Mouse (Mus musculus): ENCODE data around the gene Frmpd3. TPM values are rescaled to one million over a fixed set of nuclear protein-coding genes. Genes with fewer than 3 reads are reported as not detected.

Frmpd3 gene
- total RNA-seq, 2 experiments from 2014 or later: not detected

DNA sequence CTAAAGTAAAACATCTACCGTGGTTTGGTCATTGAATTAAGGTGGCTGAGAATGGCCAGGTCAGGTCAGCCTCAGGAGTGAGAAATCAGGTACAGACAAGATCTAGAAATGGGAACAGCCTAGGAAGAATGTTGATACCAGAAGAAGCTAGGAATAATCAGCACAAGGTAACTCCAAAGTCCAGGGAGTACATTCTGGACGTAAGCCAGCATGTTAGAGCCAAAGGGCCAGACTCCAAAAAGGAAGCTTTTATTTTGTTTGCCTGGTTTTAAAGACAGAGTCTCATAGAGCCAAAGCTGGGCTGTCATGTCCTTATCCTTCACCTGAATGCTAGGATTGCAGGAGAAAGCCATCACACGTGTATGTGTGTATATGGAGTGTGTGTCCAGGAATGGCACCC, 108.0 kb downstream of the Frmpd3 start:
- peak in 1 of 2 experiments; percentile 3 for DNase-seq
- intact Hi-C loops (cut with DNase I): no loop called here

DNA sequence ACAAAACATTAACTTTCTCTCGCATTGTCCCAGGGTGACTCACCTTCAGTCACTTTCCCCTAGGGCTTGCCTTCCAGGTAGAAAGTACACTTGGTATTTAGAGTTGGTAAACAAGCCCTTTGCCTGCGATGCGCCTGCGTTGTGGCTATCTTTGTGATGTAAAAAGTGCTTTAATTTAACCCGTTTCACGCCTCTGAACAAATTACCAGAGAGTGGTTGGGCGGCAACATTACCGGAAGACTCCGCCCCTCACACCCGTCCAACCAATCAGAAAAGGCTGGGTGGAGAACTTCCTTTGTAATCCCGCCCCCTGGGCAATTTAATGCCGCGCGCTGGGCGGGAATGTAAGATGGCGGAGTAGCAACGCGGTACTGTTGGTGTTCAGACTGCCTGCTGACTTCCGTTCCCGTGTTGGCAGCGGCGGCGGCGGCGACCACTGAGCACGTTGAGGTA, 114.2 kb downstream of the Frmpd3 start, which contains the start of gene Prps1:
Gene Prps1, plus strand, starts transcription at position 335 of the 453 bp plus-strand sequence.
- peak; percentile 87 to 92 for DNase-seq

GRCm38 (mm10) chrX:140456751-140457491, 114.9 kb downstream of the Frmpd3 start:
- DNase-seq: no peak
- intact Hi-C loops (cut with DNase I): no loop called here

More for the DNA sequence above, 114.2 kb downstream of the Frmpd3 start, which contains the start of gene Prps1:
- intact Hi-C loops (cut with DNase I): no loop called here

GRCm38 (mm10) chrX:140457502-140457901, 115.4 kb downstream of the Frmpd3 start:
- intact Hi-C loops (cut with DNase I): no loop called here
- DNase-seq: peak in 1 of 2 experiments; percentile 4

- intact Hi-C loops (cut with DNase I): loop anchor here (10.0 kb wide), 1 partner anchor 367 kb away; no protein-coding TSS in a partner anchor
- no peak for DNase-seq
Observed at GRCm38 (mm10) chrX:140478231-140478630, 136.2 kb downstream of the Frmpd3 start.

DNA sequence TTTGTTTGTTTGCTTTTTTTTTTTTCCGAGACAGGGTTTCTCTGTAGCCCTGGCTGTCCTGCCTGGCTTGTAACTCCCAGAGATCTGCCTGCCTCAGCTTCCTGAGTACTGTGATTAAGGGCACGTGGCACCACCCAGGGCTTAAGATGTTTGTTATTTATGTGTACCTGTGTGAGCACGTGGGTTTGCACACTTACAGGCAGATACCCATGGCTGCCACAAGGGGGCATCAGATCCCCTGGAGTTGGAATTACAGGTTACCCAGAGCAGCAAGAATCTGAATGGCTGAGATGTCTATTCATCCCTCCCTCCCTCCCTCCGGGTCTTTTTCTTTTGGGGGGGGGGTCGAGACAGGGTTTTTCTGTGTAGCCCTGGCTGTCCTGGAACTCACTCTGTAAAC, 137.1 kb downstream of the Frmpd3 start:
- intact Hi-C loops (cut with DNase I): loop anchor here (1.0 to 10.0 kb wide), 2 partner anchors 121 to 366 kb away; partner anchors contain the start of gene Tsc22d3
- DNase-seq: peak; percentile 42 to 45

Small RNA genes within 50 kb of the gene (microRNA-seq; reads per million reads assigned to microRNA genes)
- 1.0 to 1.9 reads per million in 2 experiments for gene Mir3475

Other genes with a start within 250 kb of the Frmpd3 start
- 10 to 100 TPM; 28.3 to 28.4 TPM for gene Prps1, start 114.3 kb downstream of the Frmpd3 start, total RNA-seq (2021)

All from heart, postnatal 10 days (tissue).